Mouse (Mus musculus) liver, embryonic 14.5 days (tissue): Measurements from ENCODE around the gene Tmem262.

Source experiments
- CTCF ChIP-seq: IDR thresholded peaks from 2 replicates; pipeline ENCODE4 v1.5.1; 2016; ENCODE audit warnings: antibody characterized with exemption, low read depth, control low read depth
- EP300 ChIP-seq: IDR thresholded peaks from 2 replicates; pipeline ENCODE4 v1.6.1; 2016; ENCODE audit warnings: antibody characterized with exemption, low read depth

DNA sequence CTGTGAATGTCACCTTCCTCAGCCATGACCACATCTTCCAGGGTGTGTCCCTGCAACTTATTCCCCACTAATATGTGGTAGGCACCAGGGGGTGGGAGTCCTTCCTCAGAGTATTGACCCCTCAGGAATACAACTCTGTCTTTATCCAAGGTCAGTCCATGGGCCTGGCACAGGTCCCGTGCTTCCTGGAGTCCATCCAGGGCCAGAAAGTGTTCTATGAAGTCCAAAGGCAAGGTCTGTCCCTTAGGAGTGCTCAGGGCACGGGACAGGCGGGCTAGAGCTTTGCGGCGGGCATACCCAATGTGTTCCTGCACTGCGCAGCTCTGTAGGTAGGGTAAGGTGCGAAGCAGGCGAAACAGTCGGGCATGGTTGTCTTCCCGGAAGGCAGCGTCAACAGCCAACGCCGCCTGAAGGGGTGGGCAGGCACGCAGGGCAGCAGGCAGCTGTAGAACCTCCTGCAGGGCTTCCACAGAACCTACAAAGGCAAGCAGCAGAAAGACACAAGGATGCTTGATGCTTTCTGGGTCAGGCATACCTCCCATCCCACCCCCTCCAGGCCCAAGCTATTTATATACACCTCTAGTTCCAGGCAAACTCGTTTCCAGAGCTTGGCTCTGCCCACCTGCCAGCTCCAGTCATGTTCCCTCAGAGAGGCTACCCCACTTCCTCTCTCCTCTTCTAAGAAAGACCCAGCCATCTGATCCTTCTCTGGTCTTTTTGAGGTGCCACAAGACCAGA is 36.4 kb downstream of the Tmem262 start:
- no peak for TF ChIP-seq EP300
- no peak for TF ChIP-seq CTCF
